15 mouse cellular contexts compared by ENCODE assay signal in the genomic region with DNA sequence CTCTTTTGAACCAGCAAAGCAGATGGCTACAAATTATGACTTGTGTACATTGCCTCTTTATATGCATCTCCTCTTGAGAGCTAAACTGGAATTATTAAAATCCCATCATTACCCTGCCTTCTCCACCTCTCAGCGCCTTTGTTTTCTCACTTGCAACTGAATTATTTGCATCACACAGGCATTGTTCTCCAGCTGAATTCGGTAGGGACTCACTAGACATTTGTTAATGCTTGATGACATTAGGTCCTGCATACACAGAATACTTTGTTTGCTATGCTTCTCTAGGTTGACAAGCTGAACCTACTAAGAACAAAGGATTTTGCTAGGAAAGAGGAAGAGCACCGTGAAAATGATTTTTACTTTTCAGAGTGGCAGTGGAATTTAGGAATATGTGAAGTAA.
DNase-seq lines count a peak whose midpoint lies in the region; ATAC-seq and TF ChIP-seq lines count a peak whose summit lies in the region.
"Had no signal": no experiment of that assay in that cellular context is flagged by ENCODE, and none has a peak within 500 bp of the region (broad histone marks: within the 10 kb centered on the region; RNA-seq: fewer than 3 reads in every experiment).

No protein-coding gene starts in this region.

- no peaks in the 10 kb centered on the region for H3K36me3 ChIP-seq in forebrain, embryonic 13.5 days (ENCODE audit: poor library complexity, severe bottlenecking)
- no peaks in the 10 kb centered on the region for H3K36me3 ChIP-seq in hindbrain, embryonic 15.5 days
- no peaks in the 10 kb centered on the region for H3K36me3 ChIP-seq in midbrain, postnatal 0 days (ENCODE audit: insufficient read depth, low read length)

- no peak overlapping the region for H3K4me3 ChIP-seq in forebrain, embryonic 13.5 days
- H3K4me3 ChIP-seq in hindbrain, embryonic 15.5 days: no peak overlapping the region
- H3K4me3 ChIP-seq in midbrain, postnatal 0 days (ENCODE audit: low read depth, low read length): no peak overlapping the region
- H3K4me3 ChIP-seq: left cerebral cortex, adult 2 months had no signal

- H3K9ac ChIP-seq in forebrain, embryonic 13.5 days: no peak overlapping the region
- H3K9ac ChIP-seq in hindbrain, embryonic 15.5 days: no peak overlapping the region
- H3K9ac ChIP-seq in midbrain, postnatal 0 days (replicated peaks; ENCODE audit: low read length, poor library complexity, severe bottlenecking): no peak overlapping the region
- H3K9ac ChIP-seq: liver, postnatal 0 days had no signal

- H3K4me2 ChIP-seq in forebrain, embryonic 13.5 days: no peak overlapping the region
- H3K4me2 ChIP-seq in hindbrain, embryonic 15.5 days: no peak overlapping the region
- H3K4me2 ChIP-seq in midbrain, postnatal 0 days (ENCODE audit: low read depth, low read length, poor library complexity, severe bottlenecking): no peak overlapping the region

- H3K9me3 ChIP-seq in forebrain, embryonic 13.5 days (replicated peaks): no peaks in the 10 kb centered on the region
- H3K9me3 ChIP-seq in hindbrain, embryonic 15.5 days: no peaks in the 10 kb centered on the region
- no peaks in the 10 kb centered on the region for H3K9me3 ChIP-seq in midbrain, postnatal 0 days (ENCODE audit: low read length)

- ATAC-seq in forebrain, embryonic 13.5 days: 0 out of 2 replicates have a peak, but pooled peaks have one; percentile 31
- no peak for ATAC-seq in hindbrain, embryonic 15.5 days (ENCODE audit: low FRiP score, low read depth)
- no peak for ATAC-seq in midbrain, postnatal 0 days (ENCODE audit: low FRiP score)
- ATAC-seq: liver, postnatal 0 days had no signal

- no peak for TF ChIP-seq POLR2A in brain, embryonic 14.5 days (IDR thresholded peaks at IDR 0.05; ENCODE audit: borderline replicate concordance, extremely low read depth, insufficient read depth, insufficient read length, poor library complexity, severe bottlenecking)

- peak; percentile 76 for DNase-seq in brain, embryonic 14.5 days (ENCODE audit: low read depth)
- DNase-seq in midbrain, postnatal 0 days (ENCODE audit: low spot score): peak; percentile 8
- no peak for DNase-seq in urinary bladder, postnatal 4 days (ENCODE audit: low spot score in 2 of 2)
- no peak for DNase-seq in spleen, postnatal 4 days (ENCODE audit: low spot score in 2 of 2)
- DNase-seq in urinary bladder, postnatal 36 days (ENCODE audit: low spot score in 2 of 2): no peak
- DNase-seq: cerebellum, adult 11 months; kidney, adult 9 months; kidney, postnatal 4 days; liver, postnatal 0 days; lung, postnatal 36 days; spleen, adult 18-20 months; thymus, postnatal 4 days had no signal

- 11% methylated on average over 3 of the region's 3 CpGs for WGBS in forebrain, embryonic 13.5 days
- 20% methylated on average over 3 of the region's 3 CpGs for WGBS in hindbrain, embryonic 15.5 days
- WGBS in midbrain, postnatal 0 days: 17% methylated on average over 3 of the region's 3 CpGs

- H3K4me1 ChIP-seq in forebrain, embryonic 13.5 days: peaks cover 13% of the 10 kb centered on the region
- H3K4me1 ChIP-seq in hindbrain, embryonic 15.5 days (replicated peaks): peaks cover 8% of the 10 kb centered on the region; the same call in 1 of the 2 replicates
- H3K4me1 ChIP-seq in midbrain, postnatal 0 days (ENCODE audit: insufficient read depth, low read length): no peaks in the 10 kb centered on the region

- no peaks in the 10 kb centered on the region for H3K27me3 ChIP-seq in forebrain, embryonic 13.5 days
- no peaks in the 10 kb centered on the region for H3K27me3 ChIP-seq in hindbrain, embryonic 15.5 days
- H3K27me3 ChIP-seq in midbrain, postnatal 0 days (ENCODE audit: insufficient read depth, low read length): no peaks in the 10 kb centered on the region

- peak overlapping the region; percentile 51; the same call in 1 of the 2 replicates for H3K27ac ChIP-seq in forebrain, embryonic 13.5 days
- 0 out of 2 replicates have a peak overlapping the region, but pooled peaks have one; percentile 42 for H3K27ac ChIP-seq in hindbrain, embryonic 15.5 days (replicated peaks)
- no peak overlapping the region for H3K27ac ChIP-seq in midbrain, postnatal 0 days (ENCODE audit: low read depth, low read length)
- H3K27ac ChIP-seq: left cerebral cortex, adult 2 months had no signal

- no peak for TF ChIP-seq CTCF in brain, embryonic 14.5 days (IDR thresholded peaks at IDR 0.05; ENCODE audit: borderline replicate concordance, extremely low read depth, insufficient read depth, insufficient read length)
- TF ChIP-seq CTCF in midbrain, postnatal 0 days (IDR thresholded peaks at IDR 0.05): no peak

Comparison
In these comparisons a context has a peak if more than half of its experiments do, and no peak if none do; other contexts are left out.
1. DNase-seq: peak in brain, embryonic 14.5 days (single experiment) and midbrain, postnatal 0 days (single experiment); none in urinary bladder, postnatal 4 days (0 of 2), spleen, postnatal 4 days (0 of 2) and urinary bladder, postnatal 36 days (0 of 2).